Mouse (Mus musculus) embryo, embryonic 10 days (tissue): ENCODE data around the gene Tcf25.
"Not testable (repeated sequence)": the region's sequence is repeated elsewhere in the genome, so short reads cannot be mapped to it uniquely, and the experiment has no call there.

ENCODE experiments used
- DNase-seq: peaks from one replicate; pipeline ENCODE4 v3.0.0-alpha.2; 2015; ENCODE audit warnings: low spot score

Gene Tcf25

GRCm38 (mm10) chr8:123428939-123429721, 55.6 kb downstream of the Tcf25 start:
- no peak for DNase-seq

DNA sequence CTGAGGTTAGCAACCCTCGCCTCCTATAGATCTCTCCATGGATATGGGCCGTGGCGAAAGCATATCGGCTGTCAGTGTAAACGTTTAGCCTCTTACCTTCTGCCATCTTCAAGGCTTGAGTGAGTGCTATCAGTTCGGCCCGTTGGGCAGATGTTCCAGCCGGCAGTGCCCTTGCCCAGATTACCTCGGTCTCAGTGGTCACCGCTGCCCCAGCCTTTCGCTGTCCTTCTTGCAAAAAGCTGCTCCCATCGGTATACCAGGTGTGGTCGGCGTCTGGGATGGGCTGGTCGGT, 56.1 kb downstream of the Tcf25 start:
- not testable (repeated sequence) for DNase-seq

- not testable (repeated sequence) for DNase-seq
Observed at GRCm38 (mm10) chr8:123430936-123431335, 57.4 kb downstream of the Tcf25 start.

DNA sequence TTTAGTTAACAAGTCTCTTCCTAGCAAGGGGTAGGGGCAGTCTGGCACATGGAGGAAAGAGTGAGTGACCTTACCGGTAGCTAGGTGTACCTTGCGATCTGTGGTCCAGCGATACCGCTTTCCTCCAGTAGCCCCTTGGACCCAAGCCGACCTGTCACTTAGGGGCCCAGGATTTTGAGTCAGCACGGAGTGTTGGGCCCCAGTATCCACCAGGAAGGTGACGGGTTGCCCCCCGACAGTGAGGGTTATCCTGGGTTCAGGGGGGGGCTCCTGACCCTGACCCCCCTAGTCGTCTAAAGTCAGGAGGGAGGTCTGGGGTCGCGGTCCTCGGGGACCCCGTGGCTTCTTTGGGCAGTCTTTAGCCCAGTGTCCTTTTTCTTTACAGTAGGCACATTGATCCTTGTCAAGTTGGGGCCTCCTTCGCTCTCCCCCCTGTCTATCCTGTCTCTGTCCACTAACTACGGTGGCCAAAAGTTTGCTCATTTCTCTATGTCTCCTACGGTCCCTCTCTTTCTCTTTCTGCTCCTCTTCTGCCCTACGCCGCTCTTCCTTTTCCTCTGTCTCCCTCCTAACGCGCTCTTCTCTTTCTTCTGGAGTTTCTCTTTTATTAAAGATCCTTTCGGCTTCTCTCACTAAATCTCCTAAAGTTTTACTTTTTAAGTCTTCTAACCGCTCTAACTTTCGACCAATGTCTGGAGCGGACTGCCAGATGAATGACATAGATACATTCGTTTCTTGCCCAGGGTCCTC, 58.2 kb downstream of the Tcf25 start:
- DNase-seq, result no peak

GRCm38 (mm10) chr8:123432381-123432780, 58.8 kb downstream of the Tcf25 start:
- DNase-seq, result no peak

GRCm38 (mm10) chr8:123433241-123433974, 59.9 kb downstream of the Tcf25 start:
- DNase-seq, result not testable (repeated sequence)

DNA sequence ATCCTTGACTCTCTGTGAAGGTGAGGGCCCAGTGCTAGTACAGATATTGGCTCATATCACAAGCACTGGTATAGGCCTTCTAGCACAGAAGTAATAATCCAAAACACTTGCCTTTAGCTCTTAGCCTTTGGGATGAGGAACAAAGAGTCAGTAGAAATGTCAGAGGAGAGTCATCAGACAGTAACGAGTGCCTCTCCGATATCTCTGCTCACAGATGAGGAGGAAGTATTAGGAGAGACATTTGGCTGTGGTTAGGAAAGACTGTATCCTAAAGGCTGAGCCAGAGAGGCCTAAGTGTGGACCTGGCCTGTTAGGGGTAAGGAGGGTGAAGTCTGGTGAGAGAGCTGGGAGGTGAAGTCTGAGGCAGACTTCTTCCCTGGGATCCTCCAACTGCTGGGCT, 68.2 kb downstream of the Tcf25 start:
- no peak for DNase-seq

- DNase-seq, result no peak
Observed at GRCm38 (mm10) chr8:123442351-123442750, 68.8 kb downstream of the Tcf25 start.

DNA sequence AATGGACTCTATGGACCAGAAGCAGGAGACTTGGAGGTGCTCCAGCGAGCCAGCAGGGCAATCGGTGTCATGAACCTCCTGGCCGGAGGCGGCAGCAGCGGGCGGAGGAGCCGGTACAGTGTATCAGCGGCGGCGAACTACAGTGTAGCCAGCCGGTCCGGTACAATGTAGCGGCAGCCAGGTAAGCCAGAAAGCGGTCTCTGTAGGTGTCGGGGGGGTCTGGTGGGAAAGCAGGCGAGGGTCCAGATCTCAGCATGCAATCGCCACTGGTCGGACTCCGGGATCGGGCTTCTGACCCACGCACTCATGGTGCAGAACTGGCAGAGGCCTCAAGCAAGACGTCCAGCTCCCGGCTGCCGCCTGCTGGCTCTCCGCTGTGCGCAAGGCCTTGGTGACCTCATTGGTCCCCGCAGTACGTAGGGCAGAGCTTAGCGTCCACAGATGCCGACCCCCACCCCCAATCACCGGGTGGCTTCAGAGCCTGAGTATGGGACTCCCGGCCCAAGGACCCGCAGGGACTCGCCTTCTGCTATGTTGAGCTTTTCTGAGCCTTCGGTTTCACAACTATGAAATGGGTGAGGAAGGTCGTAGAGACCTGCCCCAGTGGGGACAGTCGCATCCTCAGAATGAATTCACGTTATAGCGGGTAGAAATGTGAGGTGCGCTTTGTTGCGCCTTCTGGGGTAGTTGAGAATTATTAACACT, 69.5 kb downstream of the Tcf25 start:
- peak; percentile 94 for DNase-seq

GRCm38 (mm10) chr8:123443576-123443921, 70.0 kb downstream of the Tcf25 start:
- DNase-seq, result no peak

DNA sequence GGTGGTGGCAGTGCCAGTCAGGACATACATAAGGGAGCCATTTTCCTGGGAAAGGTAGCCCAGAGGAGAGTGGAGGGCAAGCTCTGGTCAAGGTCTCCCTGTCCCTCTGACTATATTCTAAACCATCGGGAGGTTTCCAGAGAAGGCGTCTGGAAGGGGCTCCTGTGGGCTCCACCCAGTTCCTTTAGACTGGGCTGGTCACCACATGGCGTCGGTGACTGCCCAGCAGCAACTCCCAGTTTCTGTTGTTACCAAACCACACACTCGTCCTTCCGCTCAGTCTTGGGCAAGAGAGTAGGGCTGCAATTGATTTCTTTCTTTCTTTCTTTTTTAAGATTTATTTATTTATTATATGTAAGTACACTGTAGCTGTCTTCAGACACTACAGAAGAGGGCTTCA, 70.6 kb downstream of the Tcf25 start:
- DNase-seq, result no peak

DNA sequence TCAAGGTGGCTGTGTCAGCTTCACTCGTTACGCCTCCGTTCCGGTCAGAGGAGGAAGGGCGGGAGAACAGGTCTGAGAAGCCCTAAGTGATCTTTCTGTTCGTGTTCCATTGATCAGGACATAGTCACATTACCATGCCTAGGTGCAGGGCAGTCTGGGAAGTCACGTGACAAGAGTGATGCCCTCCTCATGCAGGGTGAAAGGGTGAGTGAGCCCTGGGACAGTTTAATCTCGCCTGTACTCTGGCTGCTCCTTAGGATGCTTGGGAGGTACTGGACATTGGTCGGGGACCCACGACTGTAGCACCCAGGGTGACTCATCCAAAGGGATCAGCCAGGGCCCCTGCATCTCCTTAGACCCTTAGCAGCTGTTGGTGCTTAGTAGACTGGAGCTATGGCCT, 72.4 kb downstream of the Tcf25 start:
- no peak for DNase-seq

- peak; percentile 17 for DNase-seq
Observed at GRCm38 (mm10) chr8:123446799-123447198, 73.2 kb downstream of the Tcf25 start.

GRCm38 (mm10) chr8:123450783-123451182, 77.2 kb downstream of the Tcf25 start:
- DNase-seq, result no peak

GRCm38 (mm10) chr8:123451747-123452146, 78.2 kb downstream of the Tcf25 start:
- DNase-seq, result not testable (repeated sequence)

DNA sequence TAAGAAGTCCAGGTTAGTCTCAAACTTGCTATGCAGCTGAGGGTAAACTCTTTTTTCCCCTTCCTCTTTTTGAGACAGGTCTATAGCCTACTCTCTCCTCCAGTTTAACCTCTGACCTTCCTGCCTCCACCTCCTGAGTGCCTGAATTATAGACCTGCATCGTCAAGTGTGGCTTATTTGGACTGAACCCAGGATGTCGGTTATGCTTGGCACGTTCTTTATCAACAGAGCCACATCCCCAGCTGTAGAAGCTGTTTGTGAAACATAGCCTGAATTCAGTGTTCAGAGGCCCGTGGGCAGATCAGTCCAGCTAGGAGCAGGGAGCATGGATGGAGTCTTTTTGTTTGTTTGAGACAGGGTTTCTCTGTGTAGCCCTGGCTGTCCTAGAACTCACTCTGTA, 78.6 kb downstream of the Tcf25 start:
- no peak for DNase-seq

- DNase-seq, result no peak
Observed at GRCm38 (mm10) chr8:123453291-123453690, 79.7 kb downstream of the Tcf25 start.
